Comparison of ENCODE assay signal across 19 mouse cellular contexts in the genomic region with DNA sequence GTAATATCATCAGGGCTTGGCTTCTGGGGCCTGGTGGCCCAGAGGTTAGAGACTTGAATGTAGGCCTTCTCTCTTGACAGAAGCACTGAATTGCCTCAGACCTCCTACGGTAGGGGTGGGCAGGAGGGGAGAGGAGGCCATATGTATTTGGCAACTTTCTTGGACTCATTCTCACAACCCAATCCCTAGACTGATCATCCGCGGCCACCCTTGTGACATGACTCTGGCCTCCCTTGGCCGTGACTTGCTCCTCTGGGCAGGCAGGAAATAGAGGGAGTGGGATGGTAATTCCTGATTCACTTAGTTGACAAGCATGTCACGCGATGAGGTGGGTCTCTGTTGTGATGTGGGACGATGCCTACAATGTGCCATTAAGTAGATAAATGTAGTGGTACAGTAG. TPM values are rescaled to one million over a fixed set of nuclear protein-coding genes. Genes with fewer than 3 reads are reported as not detected.
A peak's percentile ranks its signal among the peaks of the same experiment; 100 is the strongest.
DNase-seq lines count a peak whose midpoint lies in the region; ATAC-seq and TF ChIP-seq lines count a peak whose summit lies in the region.
"Had no signal": no experiment of that assay in that cellular context is flagged by ENCODE, and none has a peak within 500 bp of the region (broad histone marks: within the 10 kb centered on the region; RNA-seq: fewer than 3 reads in every experiment).

No protein-coding gene starts in this region.

- ATAC-seq in heart, embryonic 13.5 days (ENCODE audit: extremely low read depth, insufficient number of reproducible peaks, low FRiP score, low TSS enrichment) = no peak
- ATAC-seq in heart, embryonic 11.5 days (replicated peaks; ENCODE audit: insufficient number of reproducible peaks, low FRiP score, low TSS enrichment) = no peak
- no peak for ATAC-seq in embryonic facial prominence, embryonic 14.5 days (ENCODE audit: low read depth)
- no peak for ATAC-seq in neural tube, embryonic 15.5 days (ENCODE audit: low FRiP score)
- ATAC-seq: forebrain, postnatal 0 days had no signal

- H3K4me3 ChIP-seq in heart, embryonic 13.5 days = no peak overlapping the region
- no peak overlapping the region for H3K4me3 ChIP-seq in heart, embryonic 11.5 days (ENCODE audit: low read depth, low read length)
- no peak overlapping the region for H3K4me3 ChIP-seq in kidney, adult 2 months (ENCODE audit: insufficient read depth, low read depth, low read length)
- H3K4me3 ChIP-seq in embryonic facial prominence, embryonic 14.5 days (ENCODE audit: low read depth, low read length) = no peak overlapping the region
- no peak overlapping the region for H3K4me3 ChIP-seq in neural tube, embryonic 15.5 days (replicated peaks)
- H3K4me3 ChIP-seq: hindbrain, embryonic 13.5 days; left cerebral cortex, adult 2 months had no signal

- peaks cover 58% of the 10 kb centered on the region for H3K4me1 ChIP-seq in heart, embryonic 13.5 days
- H3K4me1 ChIP-seq in heart, embryonic 11.5 days (ENCODE audit: control insufficient read depth, insufficient read depth, low read length) = peaks cover 31% of the 10 kb centered on the region
- peaks cover 27% of the 10 kb centered on the region for H3K4me1 ChIP-seq in kidney, adult 2 months (ENCODE audit: control insufficient read depth, insufficient read depth, low read length)
- peaks cover 31% of the 10 kb centered on the region for H3K4me1 ChIP-seq in embryonic facial prominence, embryonic 14.5 days (ENCODE audit: control insufficient read depth, insufficient read depth, low read length)
- H3K4me1 ChIP-seq in neural tube, embryonic 15.5 days = peaks cover 37% of the 10 kb centered on the region

- 80% methylated on average over 7 of the region's 7 CpGs for WGBS in heart, embryonic 13.5 days
- WGBS in heart, embryonic 11.5 days (ENCODE audit: insufficient replicate concordance) = 88% methylated on average over 7 of the region's 7 CpGs
- 66% methylated on average over 7 of the region's 7 CpGs for WGBS in kidney, adult 2 months
- WGBS in embryonic facial prominence, embryonic 14.5 days = 89% methylated on average over 7 of the region's 7 CpGs
- WGBS in neural tube, embryonic 15.5 days = 89% methylated on average over 7 of the region's 7 CpGs

- H3K36me3 ChIP-seq in heart, embryonic 13.5 days = 0 out of 2 replicates have a peak, but pooled peaks cover 3% of the 10 kb centered on the region
- no peaks in the 10 kb centered on the region for H3K36me3 ChIP-seq in heart, embryonic 11.5 days (ENCODE audit: control insufficient read depth, insufficient read depth, low read length)
- H3K36me3 ChIP-seq in kidney, adult 2 months (ENCODE audit: control insufficient read depth, insufficient read depth, low read length) = no peaks in the 10 kb centered on the region
- peaks cover 3% of the 10 kb centered on the region; the same call in 1 of the 2 replicates for H3K36me3 ChIP-seq in embryonic facial prominence, embryonic 14.5 days (ENCODE audit: control insufficient read depth, insufficient read depth, low read length)
- H3K36me3 ChIP-seq in neural tube, embryonic 15.5 days = peaks cover 3% of the 10 kb centered on the region; the same call in 1 of the 2 replicates

- no peak for DNase-seq in kidney, adult 2 months
- no peak for DNase-seq in kidney, postnatal 10 days
- DNase-seq in embryonic facial prominence, embryonic 14.5 days (ENCODE audit: low spot score) = no peak
- no peak for DNase-seq in layer of hippocampus, postnatal 36 days
- DNase-seq in frontal cortex, postnatal 14 days (ENCODE audit: low spot score in 2 of 2) = no peak
- DNase-seq: cerebellum, adult 9-11 months; forebrain, postnatal 0 days; kidney, postnatal 14 days; liver; lung, adult 18-20 months; retina, postnatal 1 day; right cerebral cortex, postnatal 4 days; thymus, postnatal 4 days had no signal

- H3K27me3 ChIP-seq in heart, embryonic 13.5 days (replicated peaks) = peaks cover 21% of the 10 kb centered on the region
- H3K27me3 ChIP-seq in heart, embryonic 11.5 days (ENCODE audit: control insufficient read depth, insufficient read depth, low read length) = no peaks in the 10 kb centered on the region
- no peaks in the 10 kb centered on the region for H3K27me3 ChIP-seq in kidney, adult 2 months (replicated peaks; ENCODE audit: control insufficient read depth, insufficient read depth, low read length)
- no peaks in the 10 kb centered on the region for H3K27me3 ChIP-seq in embryonic facial prominence, embryonic 14.5 days (replicated peaks; ENCODE audit: control insufficient read depth, insufficient read depth, low read length)
- no peaks in the 10 kb centered on the region for H3K27me3 ChIP-seq in neural tube, embryonic 15.5 days (replicated peaks)

- H3K27ac ChIP-seq in heart, embryonic 13.5 days (replicated peaks) = peak overlapping the region; percentile 95
- no peak overlapping the region for H3K27ac ChIP-seq in heart, embryonic 11.5 days (ENCODE audit: low read depth, low read length)
- H3K27ac ChIP-seq in kidney, adult 2 months (ENCODE audit: insufficient read depth, low read depth, low read length) = peak overlapping the region; percentile 94
- H3K27ac ChIP-seq in embryonic facial prominence, embryonic 14.5 days (replicated peaks; ENCODE audit: low read depth, low read length) = 0 out of 2 replicates have a peak overlapping the region, but pooled peaks have one; percentile 72
- peak overlapping the region; percentile 54 for H3K27ac ChIP-seq in neural tube, embryonic 15.5 days (replicated peaks)
- H3K27ac ChIP-seq: left cerebral cortex, adult 2 months had no signal

- TF ChIP-seq CTCF in kidney, adult 2 months (conservative IDR thresholded peaks at IDR 0.05; ENCODE audit: insufficient read depth, insufficient read length, low read depth, low read length) = no peak

- H3K9me3 ChIP-seq in heart, embryonic 13.5 days = no peaks in the 10 kb centered on the region
- H3K9me3 ChIP-seq in heart, embryonic 11.5 days (replicated peaks; ENCODE audit: control insufficient read depth, low read length) = no peaks in the 10 kb centered on the region
- no peaks in the 10 kb centered on the region for H3K9me3 ChIP-seq in embryonic facial prominence, embryonic 14.5 days (ENCODE audit: control insufficient read depth, low read length)
- H3K9me3 ChIP-seq in neural tube, embryonic 15.5 days (replicated peaks) = no peaks in the 10 kb centered on the region
- H3K9me3 ChIP-seq: hindbrain, embryonic 13.5 days had no signal

- H3K9ac ChIP-seq in heart, embryonic 13.5 days = peak overlapping the region; percentile 75
- H3K9ac ChIP-seq in heart, embryonic 11.5 days (ENCODE audit: low read depth, low read length) = no peak overlapping the region; the same call in 1 of the 2 replicates
- no peak overlapping the region for H3K9ac ChIP-seq in embryonic facial prominence, embryonic 14.5 days (ENCODE audit: low read depth, low read length)
- H3K9ac ChIP-seq in neural tube, embryonic 15.5 days (replicated peaks) = no peak overlapping the region
- H3K9ac ChIP-seq: forebrain, postnatal 0 days had no signal

- no peak for TF ChIP-seq POLR2A in kidney, adult 2 months (IDR thresholded peaks at IDR 0.05; ENCODE audit: low read depth, low read length)

- no peak overlapping the region for H3K4me2 ChIP-seq in heart, embryonic 13.5 days
- H3K4me2 ChIP-seq in heart, embryonic 11.5 days = no peak overlapping the region
- no peak overlapping the region for H3K4me2 ChIP-seq in embryonic facial prominence, embryonic 14.5 days (ENCODE audit: low read depth, low read length)
- no peak overlapping the region for H3K4me2 ChIP-seq in neural tube, embryonic 15.5 days
- H3K4me2 ChIP-seq: hindbrain, embryonic 13.5 days; midbrain, embryonic 11.5 days had no signal

RNA-seq across cellular contexts. Expression of a gene that starts 37.7 kb away (rescaled TPM):
- polyA plus RNA-seq in heart, embryonic 13.5 days (2015; fragmentation: Nextera tagmentation; extraction: Ambion mirVana) = 76.0 and 82.1 TPM in 2 replicates
- 87.3 and 88.4 TPM in 2 replicates for polyA plus RNA-seq in heart, embryonic 11.5 days (2014; fragmentation: Nextera tagmentation; extraction: Ambion mirVana)
- polyA plus RNA-seq in kidney, adult 2 months (2012; rRNA removed) = 53.0 and 61.6 TPM in 2 replicates
- polyA plus RNA-seq in embryonic facial prominence, embryonic 14.5 days (2014; fragmentation: Nextera tagmentation; extraction: Ambion mirVana) = 55.6 and 59.4 TPM in 2 replicates
- 64.9 and 66.2 TPM in 2 replicates for polyA plus RNA-seq in neural tube, embryonic 15.5 days (2015; fragmentation: Nextera tagmentation; extraction: Ambion mirVana)
- total RNA-seq in layer of hippocampus, postnatal 36 days (2021) = 10 to 100 TPM; 67.6 to 78.7 TPM
